8 mouse cellular contexts compared by ENCODE assay signal in genomic region chr17:88530667-88531066, GRCm38 (mm10). TPM values are rescaled to one million over a fixed set of nuclear protein-coding genes. Genes with fewer than 3 reads are reported as not detected.
DNase-seq lines count a peak whose midpoint lies in the region; ATAC-seq and TF ChIP-seq lines count a peak whose summit lies in the region.

No protein-coding gene starts in this region.

- H3K27me3 ChIP-seq in heart, adult 2 months (ENCODE audit: control insufficient read depth, insufficient read depth, low read length), result no peaks in the 10 kb centered on the region
- H3K27me3 ChIP-seq in C2C12 (ENCODE audit: control insufficient read depth, insufficient read depth, insufficient read length), result no peaks in the 10 kb centered on the region
- no peaks in the 10 kb centered on the region for H3K27me3 ChIP-seq in forebrain, embryonic 15.5 days
- H3K27me3 ChIP-seq in liver, postnatal 0 days (ENCODE audit: insufficient read depth, low read length), result no peaks in the 10 kb centered on the region

- peak overlapping the region; percentile 81 for H3ac ChIP-seq in C2C12 (ENCODE audit: control insufficient read depth, insufficient read length, low read depth)

- peak overlapping the region; percentile 66 for H3K27ac ChIP-seq in heart, adult 2 months
- peak overlapping the region; percentile 93 for H3K27ac ChIP-seq in forebrain, embryonic 15.5 days (replicated peaks)
- peak overlapping the region; percentile 73 for H3K27ac ChIP-seq in liver, postnatal 0 days (ENCODE audit: low read depth)

- H3K4me1 ChIP-seq in heart, adult 2 months (ENCODE audit: control insufficient read depth, insufficient read depth, low read length), result peaks cover 2% of the 10 kb centered on the region; the same call in 1 of the 2 replicates
- H3K4me1 ChIP-seq in forebrain, embryonic 15.5 days, result peaks cover 14% of the 10 kb centered on the region
- peaks cover 14% of the 10 kb centered on the region for H3K4me1 ChIP-seq in liver, postnatal 0 days (ENCODE audit: insufficient read depth)

- 0 out of 2 replicates have a peak, but pooled peaks cover 3% of the 10 kb centered on the region for H3K79me2 ChIP-seq in heart, adult 2 months (replicated peaks; ENCODE audit: control insufficient read depth, insufficient read depth, low read length)
- H3K79me2 ChIP-seq in C2C12 (ENCODE audit: control insufficient read depth, insufficient read depth), result peaks cover 16% of the 10 kb centered on the region

- DNase-seq in heart, adult 2 months, result no peak
- no peak for DNase-seq in heart, adult 18-20 months
- no peak for DNase-seq in liver, postnatal 0 days
- no peak for DNase-seq in right cerebral cortex, postnatal 14 days
- no peak for DNase-seq in adrenal gland, postnatal 14 days
- DNase-seq in layer of hippocampus, adult 9-11 months, result no peak

- peak overlapping the region; percentile 80 for H3K4me2 ChIP-seq in forebrain, embryonic 15.5 days (replicated peaks)
- H3K4me2 ChIP-seq in liver, postnatal 0 days (ENCODE audit: low read depth, low read length), result peak overlapping the region; percentile 95

- no peak for TF ChIP-seq EP300 in heart, adult 2 months (IDR thresholded peaks at IDR 0.05; ENCODE audit: insufficient read depth, low read depth, low read length)
- no peak for TF ChIP-seq EP300 in liver, postnatal 0 days (IDR thresholded peaks at IDR 0.05; ENCODE audit: low read depth)

- peak overlapping the region; percentile 87 for H3K4me3 ChIP-seq in heart, adult 2 months
- H3K4me3 ChIP-seq in C2C12 (ENCODE audit: insufficient read depth, poor library complexity, severe bottlenecking), result peak overlapping the region; percentile 60
- peak overlapping the region; percentile 78 for H3K4me3 ChIP-seq in forebrain, embryonic 15.5 days
- H3K4me3 ChIP-seq in liver, postnatal 0 days (ENCODE audit: low read depth, low read length), result peak overlapping the region; percentile 87

- no peak for ATAC-seq in forebrain, embryonic 15.5 days (replicated peaks)
- ATAC-seq in liver, postnatal 0 days, result no peak

- no peaks in the 10 kb centered on the region for H3K9me3 ChIP-seq in forebrain, embryonic 15.5 days
- no peaks in the 10 kb centered on the region for H3K9me3 ChIP-seq in liver, postnatal 0 days (ENCODE audit: low read length)

- 12% methylated on average over 11 of the region's 11 CpGs for WGBS in heart, adult 2 months
- WGBS in forebrain, embryonic 15.5 days, result 3% methylated on average over 11 of the region's 11 CpGs
- WGBS in liver, postnatal 0 days (ENCODE audit: insufficient replicate concordance), result 12% methylated on average over 11 of the region's 11 CpGs

- no peak for TF ChIP-seq POLR2A in heart, adult 2 months (IDR thresholded peaks at IDR 0.05; ENCODE audit: insufficient read depth, low read depth, low read length)

- H3K9ac ChIP-seq in heart, adult 2 months (ENCODE audit: low read depth, low read length), result peak overlapping the region; percentile 63
- H3K9ac ChIP-seq in forebrain, embryonic 15.5 days (replicated peaks), result peak overlapping the region; percentile 77
- peak overlapping the region; percentile 76 for H3K9ac ChIP-seq in liver, postnatal 0 days (replicated peaks)

- no peaks in the 10 kb centered on the region for H3K36me3 ChIP-seq in heart, adult 2 months (ENCODE audit: control insufficient read depth, insufficient read depth, low read length)
- H3K36me3 ChIP-seq in C2C12 (ENCODE audit: control insufficient read depth, insufficient read depth), result no peaks in the 10 kb centered on the region
- no peaks in the 10 kb centered on the region for H3K36me3 ChIP-seq in forebrain, embryonic 15.5 days
- no peaks in the 10 kb centered on the region for H3K36me3 ChIP-seq in liver, postnatal 0 days (replicated peaks; ENCODE audit: insufficient read depth, low read length)

- intact Hi-C loops in heart, adult 2 months (cut with DNase I), result loop anchor here (2.0 to 10.0 kb wide), 2 partner anchors 28 to 466 kb away; partner anchors contain the start of gene Fbxo11

- H3K79me3 ChIP-seq in C2C12 (ENCODE audit: low read depth), result no peaks in the 10 kb centered on the region

- TF ChIP-seq CTCF in heart, adult 2 months (IDR thresholded peaks at IDR 0.05), result no peak
- no peak for TF ChIP-seq CTCF in C2C12 (IDR thresholded peaks at IDR 0.05; ENCODE audit: control insufficient read depth, insufficient read depth, insufficient read length)
- no peak for TF ChIP-seq CTCF in liver, postnatal 0 days (IDR thresholded peaks at IDR 0.05; ENCODE audit: low read depth)

TF ChIP-seq in C2C12, 6 proteins besides CTCF, POLR2A, EP300 and RAD21:
- no peak for TF ChIP-seq USF1 (IDR thresholded peaks at IDR 0.05; ENCODE audit: low read depth)

RNA-seq across cellular contexts. Expression of gene Ppp1r21, which starts 0.7 kb away (rescaled TPM):
- total RNA-seq in heart, adult 2 months (2021), result 1 to 10 TPM; 8.8 to 9.9 TPM
- 9.2 and 14.1 TPM in 2 replicates for polyA plus RNA-seq in heart, adult 2 months (2012; rRNA removed)
- 10 to 100 TPM; 10.1 to 10.8 TPM for total RNA-seq in heart, adult 18-20 months (2021)
- 13.5 TPM for polyA plus RNA-seq in C2C12 (2012; fragmentation: generic; extraction: Trizol)
- polyA plus RNA-seq in forebrain, embryonic 15.5 days (2015; fragmentation: Nextera tagmentation; extraction: Ambion mirVana), result 25.5 and 25.6 TPM in 2 replicates
- 9.0 TPM in 2 replicates for polyA plus RNA-seq in liver, postnatal 0 days (2015; fragmentation: Nextera tagmentation; extraction: Ambion mirVana)
- total RNA-seq in adrenal gland, postnatal 14 days (2021), result 36.7 and 42.7 TPM in 2 replicates
